Mouse (Mus musculus): ENCODE data around the gene Galns. TPM values are rescaled to one million over a fixed set of nuclear protein-coding genes. Genes with fewer than 3 reads are reported as not detected.

Galns gene
- total RNA-seq (2023) = 7.9 TPM

DNA sequence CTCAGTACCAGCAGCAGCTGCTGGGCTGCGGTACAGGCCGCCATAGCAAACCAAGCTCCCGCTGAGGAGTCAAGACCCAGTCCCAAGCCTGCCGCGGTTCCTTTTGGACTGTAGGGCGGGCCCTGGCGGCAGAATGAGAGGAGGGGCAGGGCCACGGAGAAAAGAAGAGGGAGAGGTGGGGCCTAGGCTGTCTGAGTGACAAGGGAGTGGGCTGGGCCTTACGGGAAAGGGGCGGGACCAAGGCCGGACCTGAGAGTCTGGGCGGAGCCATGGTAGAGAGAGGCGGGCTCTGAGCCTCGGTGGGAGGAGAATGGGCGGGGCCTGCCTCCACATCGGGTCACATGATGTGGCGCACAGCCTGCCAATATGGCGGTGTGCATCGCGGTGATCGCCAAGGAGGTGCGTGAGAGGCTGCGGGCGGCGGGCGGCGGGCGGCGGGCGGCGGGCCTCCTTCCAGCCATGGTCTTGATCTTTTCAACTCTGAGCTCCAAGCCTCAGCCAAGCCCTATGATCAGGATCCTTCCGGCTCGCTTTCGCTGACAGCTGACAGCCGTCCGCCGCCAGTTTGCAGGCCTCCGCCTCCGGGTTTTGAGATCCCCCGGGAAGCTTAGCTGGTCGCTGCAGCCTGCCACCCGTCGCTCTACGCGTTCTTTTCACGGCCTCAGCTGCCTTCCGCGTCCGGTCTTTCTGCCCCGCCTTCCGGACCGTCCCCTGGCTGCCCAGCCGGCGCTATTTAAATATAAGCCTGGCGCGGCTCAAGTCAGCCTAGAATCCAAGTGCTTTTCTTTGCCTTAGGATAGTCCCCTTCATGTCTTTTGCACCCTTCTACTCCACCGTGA lies at the start of gene Galns, which contains the start of gene Trappc2l:
TSS of gene Galns (minus strand) at position 169 of the 839 bp plus-strand sequence.
TSS of gene Trappc2l (plus strand) at position 346 of the 839 bp plus-strand sequence.

GRCm38 (mm10) chr8:122622727-122623126 lies 11.5 kb upstream of the Galns start, which contains the start of gene Pabpn1l:
TSS of gene Pabpn1l (minus strand) at chr8:122622739.

GRCm38 (mm10) chr8:122576648-122577022 lies 34.6 kb downstream of the Galns start, which contains the start of gene Aprt:
TSS of gene Aprt (minus strand) at chr8:122576909.

GRCm38 (mm10) chr8:122567361-122568108 lies 43.7 kb downstream of the Galns start, which contains the start of gene Cdt1:
TSS of gene Cdt1 (plus strand) at chr8:122568015.

GRCm38 (mm10) chr8:122551265-122552051 lies 59.8 kb downstream of the Galns start, which contains the start of gene Piezo1:
TSS of gene Piezo1 (minus strand) at chr8:122551329.

Other genes with a start within 250 kb of the Galns start
- gene Zc3h18, start 234.9 kb downstream of the Galns start, total RNA-seq (2023) = 102 TPM
- not detected for gene Il17c, start 189.4 kb downstream of the Galns start, total RNA-seq (2023)
- 143 TPM for gene Cyba, start 178.5 kb downstream of the Galns start, total RNA-seq (2023)
- gene Mvd, start 168.0 kb downstream of the Galns start, total RNA-seq (2023) = 9.9 TPM
- 1.3 TPM for gene Snai3, start 150.7 kb downstream of the Galns start, total RNA-seq (2023)
- 67.6 TPM for gene Rnf166, start 135.4 kb downstream of the Galns start, total RNA-seq (2023)
- 57.6 TPM for gene Ctu2, start 135.3 kb downstream of the Galns start, total RNA-seq (2023)
- gene Piezo1, start 60.1 kb downstream of the Galns start, total RNA-seq (2023) = 48.5 TPM
- 75.8 TPM for gene Cdt1, start 43.4 kb downstream of the Galns start, total RNA-seq (2023)
- gene Aprt, start 34.6 kb downstream of the Galns start, total RNA-seq (2023) = 75.6 TPM
- 34.8 TPM for gene Trappc2l, start 177 bp upstream of the Galns start, total RNA-seq (2023)
- gene Pabpn1l, start 11.3 kb upstream of the Galns start, total RNA-seq (2023) = not detected
- gene Cbfa2t3, start 87.6 kb upstream of the Galns start, total RNA-seq (2023) = 8.0 TPM
- 8.6 TPM for gene Acsf3, start 164.0 kb upstream of the Galns start, total RNA-seq (2023)
- gene Cdh15, start 236.5 kb upstream of the Galns start, total RNA-seq (2023) = not detected

All from CD4-positive naive resting alpha-beta T cell, adult 76 days (primary cell).